In the genomic region with DNA sequence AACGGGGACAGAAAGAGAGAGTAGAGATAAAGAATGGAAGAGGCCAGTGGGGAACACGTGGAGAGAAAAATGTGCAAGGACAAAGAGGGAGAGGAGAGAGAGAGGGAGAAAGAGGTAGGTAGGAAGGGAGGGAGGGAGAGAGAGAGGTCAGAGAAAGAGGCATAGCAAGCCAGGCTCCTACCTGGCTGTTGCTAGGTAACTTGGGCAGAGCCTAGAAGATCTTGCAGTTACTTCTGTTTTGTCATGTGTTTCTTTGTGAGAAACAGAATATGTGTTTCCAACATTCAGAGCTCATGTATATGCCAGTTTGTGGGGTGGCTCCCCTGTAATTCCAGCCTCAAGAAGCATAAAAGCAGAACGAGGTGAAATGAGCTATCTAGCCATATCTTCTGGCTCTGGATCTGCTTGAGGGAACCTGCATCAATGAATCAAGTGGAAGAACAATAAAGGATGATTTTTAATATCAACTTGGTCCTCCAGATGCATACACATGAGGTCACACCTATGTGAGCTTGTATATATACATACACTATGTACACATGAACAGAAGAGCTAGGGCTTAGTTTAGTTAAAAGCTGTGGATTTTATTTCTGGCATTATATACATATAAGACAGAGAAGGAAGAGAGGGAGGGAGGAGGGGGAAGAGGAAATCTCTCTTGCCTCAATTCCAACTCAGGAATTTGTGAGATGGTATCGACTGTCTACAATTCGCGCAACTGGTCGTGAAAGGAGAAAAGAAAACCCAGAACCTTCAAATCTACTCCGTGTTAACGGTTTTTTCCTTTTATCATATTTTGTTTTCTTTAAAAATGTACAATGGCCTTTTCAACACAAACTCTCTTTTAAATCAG, we compare ENCODE assay signal across 20 mouse cellular contexts.
"Had no signal": no experiment of that assay in that cellular context is flagged by ENCODE, and none has a peak within 500 bp of the region (broad histone marks: within the 10 kb centered on the region; RNA-seq: fewer than 3 reads in every experiment).

No protein-coding gene starts in this region.

- H3K4me3 ChIP-seq: layer of hippocampus, adult 2 months; limb, embryonic 10.5 days; limb, embryonic 13.5 days; liver, embryonic 12.5 days; liver, embryonic 15.5 days; lung, embryonic 15.5 days; myocyte; neural tube, embryonic 13.5 days had no signal

- H3K27ac ChIP-seq: kidney, postnatal 0 days; layer of hippocampus, adult 2 months; limb, embryonic 10.5 days; limb, embryonic 13.5 days; liver, embryonic 12.5 days; liver, embryonic 15.5 days; lung, embryonic 15.5 days; macrophage; neural tube, embryonic 13.5 days had no signal

- H3K27me3 ChIP-seq: limb, embryonic 13.5 days; liver, embryonic 12.5 days; liver, embryonic 15.5 days; lung, embryonic 15.5 days; neural tube, embryonic 13.5 days had no signal

- H3K4me2 ChIP-seq: limb, embryonic 13.5 days; liver, embryonic 12.5 days; liver, embryonic 15.5 days; lung, embryonic 15.5 days; neural tube, embryonic 13.5 days had no signal

- H3K9ac ChIP-seq: limb, embryonic 13.5 days; liver, embryonic 12.5 days; liver, embryonic 15.5 days; lung, embryonic 15.5 days; neural tube, embryonic 13.5 days had no signal

- ATAC-seq: intestine, postnatal 0 days; liver, embryonic 12.5 days had no signal

- H3K36me3 ChIP-seq: limb, embryonic 10.5 days; limb, embryonic 13.5 days; liver, embryonic 12.5 days; liver, embryonic 15.5 days; lung, embryonic 15.5 days; neural tube, embryonic 13.5 days had no signal

- H3K9me3 ChIP-seq: limb, embryonic 10.5 days; limb, embryonic 13.5 days; liver, embryonic 15.5 days; lung, embryonic 15.5 days; neural tube, embryonic 13.5 days had no signal

- DNase-seq: kidney, adult 2 months; kidney, postnatal 25 days; layer of hippocampus, adult 9-11 months; liver; lung, adult 18-20 months; lung, postnatal 14 days; thymus, adult 2 months; thymus, postnatal 14 days; thymus, postnatal 4 days had no signal

- H3K4me1 ChIP-seq: limb, embryonic 10.5 days; limb, embryonic 13.5 days; liver, embryonic 12.5 days; liver, embryonic 15.5 days; lung, embryonic 15.5 days; neural tube, embryonic 13.5 days had no signal
